Mouse (Mus musculus): ENCODE results near the gene Tiam1.

GRCm38 (mm10) chr16:89789792-89790434 lies 353.7 kb downstream of the Tiam1 start:
- no peak for TF ChIP-seq CTCF (IDR thresholded peaks at IDR 0.05; ENCODE audit: low read depth, low read length)
- no peak for TF ChIP-seq POLR2A (IDR thresholded peaks at IDR 0.05; ENCODE audit: extremely low read depth, insufficient read depth, low read length)
